Mouse (Mus musculus): ENCODE data around the gene Cmtr1.

DNA sequence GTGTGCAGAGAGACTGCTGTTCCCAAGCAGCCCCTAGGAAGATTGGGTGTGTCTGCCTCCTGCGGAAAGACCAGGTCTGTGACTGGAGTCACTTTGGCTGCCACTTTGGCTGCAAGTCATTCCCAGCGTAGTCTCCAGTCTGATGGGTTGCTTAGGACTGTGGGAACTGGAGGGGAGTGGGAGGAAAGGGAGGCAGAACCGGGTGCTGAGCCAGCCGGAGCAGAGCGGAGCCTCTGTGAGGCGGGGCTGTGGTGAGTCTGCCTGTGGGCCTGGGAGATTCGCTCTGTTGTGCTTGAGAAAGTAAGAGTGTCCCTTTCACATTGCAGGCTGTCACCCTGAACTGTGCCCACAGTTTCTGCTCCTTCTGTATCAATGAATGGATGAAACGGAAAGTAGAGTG lies 24.9 kb upstream of the Cmtr1 start:
- TF ChIP-seq CTCF (IDR thresholded peaks at IDR 0.05; ENCODE audit: control insufficient read depth, insufficient read depth, low read length) = no peak
- TF ChIP-seq POLR2A (IDR thresholded peaks at IDR 0.05; ENCODE audit: borderline replicate concordance, control insufficient read depth, low read depth, low read length) = no peak
